Mouse (Mus musculus): ENCODE data around the gene Dpf2. TPM values are rescaled to one million over a fixed set of nuclear protein-coding genes. Genes with fewer than 3 reads are reported as not detected.

Gene Dpf2
- total and polyA plus RNA-seq, 3 experiments, result 25.0 to 115 (median 36.7) TPM

DNA sequence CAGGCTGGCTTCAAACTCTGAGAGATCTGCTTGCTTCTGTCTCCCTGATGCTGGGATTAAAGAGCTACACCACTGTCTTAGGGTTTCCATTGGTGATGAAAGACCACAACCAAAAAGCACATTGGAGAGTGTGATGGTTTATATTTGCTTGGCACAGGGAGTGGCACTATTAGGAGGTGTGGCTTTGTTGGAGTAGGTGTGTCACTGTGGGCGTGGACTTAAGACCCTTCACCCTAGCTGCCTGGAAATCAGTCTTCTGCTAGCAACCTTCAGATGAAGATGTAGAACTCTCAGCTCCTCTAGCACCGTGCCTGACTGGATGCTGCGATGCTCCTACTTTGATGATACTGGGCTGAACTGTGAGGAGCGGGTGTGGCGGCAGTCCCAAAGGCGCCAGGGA, 25.7 kb upstream of the Dpf2 start:
- Histone ChIP-seq H3K79me2 (replicated peaks; ENCODE audit: control insufficient read depth, extremely low read depth, insufficient read depth, poor library complexity, severe bottlenecking) (no peaks in the 10 kb centered on the region), H3K4me3 (replicated peaks in 1 of 3; ENCODE audit: low read depth in 2 of 3, low read length in 2 of 3, poor library complexity in 1 of 3) (no peak overlapping the region), H3K36me3 (replicated peaks in 1 of 2; ENCODE audit: control insufficient read depth in 1 of 2, insufficient read depth in 1 of 2, low read length in 1 of 2) (peaks cover 43 to 62% of the 10 kb centered on the region in 2 experiments), H3K27ac (ENCODE audit: insufficient read depth, low read depth) (no peak overlapping the region), H3K4me2 (ENCODE audit: insufficient read depth, low read depth, poor library complexity, severe bottlenecking) (no peak overlapping the region), H3K27me3 (replicated peaks) (no peaks in the 10 kb centered on the region), H3K9me3 (replicated peaks; ENCODE audit: low read length) (no peaks in the 10 kb centered on the region), H3K4me1 (ENCODE audit: control insufficient read depth in 1 of 2, insufficient read depth in 2 of 2) (no peaks in the 10 kb centered on the region), H3K9ac (ENCODE audit: insufficient read depth, low read depth) (no peak overlapping the region)
- in situ Hi-C loops (cut with MboI; ENCODE audit: low pct_ligation_motif_present, low pct_unique_long_range_greater_than_20kb, low sequenced_read_pairs), result no loop called here
- no peak for DNase-seq (ENCODE audit: extremely low read depth)
- TF ChIP-seq POLR2A (IDR thresholded peaks at IDR 0.05; ENCODE audit: low read depth, low read length), result no peak
- TF ChIP-seq IRF4 (IDR thresholded peaks at IDR 0.05; ENCODE audit: low read depth, low read length), result no peak
- TF ChIP-seq UBTF (IDR thresholded peaks at IDR 0.05; ENCODE audit: low read depth, low read length), result no peak
- no peak for TF ChIP-seq MAZ (IDR thresholded peaks at IDR 0.05; ENCODE audit: low read depth, low read length)
- TF ChIP-seq JUND (conservative IDR thresholded peaks at IDR 0.05; ENCODE audit: low read depth, low read length), result no peak
- TF ChIP-seq JUN (IDR thresholded peaks at IDR 0.05; ENCODE audit: insufficient read depth, low read depth, low read length), result no peak
- TF ChIP-seq TBP (conservative IDR thresholded peaks at IDR 0.05; ENCODE audit: low read depth, low read length), result no peak
- TF ChIP-seq NRF1 (IDR thresholded peaks at IDR 0.05; ENCODE audit: low read depth, low read length), result no peak
- no peak for TF ChIP-seq RCOR1 (conservative IDR thresholded peaks at IDR 0.05; ENCODE audit: low read depth, low read length)
- dilution Hi-C loops (cut with MboI; ENCODE audit: extremely low pct_ligation_motif_present, extremely low pct_unique_long_range_greater_than_20kb, low sequenced_read_pairs), result no loop called here

DNA sequence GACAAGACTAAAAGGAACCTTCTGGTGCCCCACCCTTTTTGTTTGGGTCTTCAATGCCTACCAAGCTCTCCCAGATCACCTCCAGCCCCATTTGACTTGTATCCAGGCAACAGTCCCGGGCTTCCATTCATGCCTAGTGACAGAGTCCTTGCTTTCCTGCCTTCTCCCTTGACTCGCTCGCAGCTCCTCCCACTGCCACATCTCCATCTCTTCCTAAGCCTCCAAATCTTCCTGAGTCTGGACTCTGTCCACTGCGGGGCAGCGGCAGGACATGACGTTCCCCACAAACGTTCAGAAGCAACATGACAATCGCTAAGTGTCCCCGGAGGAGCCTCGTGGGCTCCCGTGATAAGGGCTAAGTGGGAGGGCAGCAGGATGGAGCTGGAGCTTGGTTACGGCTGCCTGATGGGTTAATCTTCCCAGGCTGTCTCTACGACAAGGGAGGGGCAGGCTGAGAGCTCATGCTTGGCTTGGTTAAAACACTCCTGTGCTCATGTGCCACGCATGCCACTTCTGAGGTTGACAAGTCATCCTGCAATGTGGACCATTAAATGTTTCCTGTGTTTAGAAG, 25.1 kb upstream of the Dpf2 start:
- no peak overlapping the region for H3K9ac ChIP-seq (ENCODE audit: insufficient read depth, low read depth)
- H3K36me3 ChIP-seq (replicated peaks in 1 of 2; ENCODE audit: control insufficient read depth in 1 of 2, insufficient read depth in 1 of 2, low read length in 1 of 2), result peaks cover 37 to 56% of the 10 kb centered on the region in 2 experiments
- dilution Hi-C loops (cut with MboI; ENCODE audit: extremely low pct_ligation_motif_present, extremely low pct_unique_long_range_greater_than_20kb, low sequenced_read_pairs), result no loop called here
- DNase-seq (ENCODE audit: extremely low read depth), result no peak
- no peaks in the 10 kb centered on the region for H3K9me3 ChIP-seq (replicated peaks; ENCODE audit: low read length)
- no peaks in the 10 kb centered on the region for H3K4me1 ChIP-seq (ENCODE audit: control insufficient read depth in 1 of 2, insufficient read depth in 2 of 2)
- H3K79me2 ChIP-seq (replicated peaks; ENCODE audit: control insufficient read depth, extremely low read depth, insufficient read depth, poor library complexity, severe bottlenecking), result no peaks in the 10 kb centered on the region
- H3K4me3 ChIP-seq (replicated peaks in 1 of 3; ENCODE audit: low read depth in 2 of 3, low read length in 2 of 3, poor library complexity in 1 of 3), result no peak overlapping the region
- H3K27ac ChIP-seq (ENCODE audit: insufficient read depth, low read depth), result no peak overlapping the region
- TF ChIP-seq NRF1 (IDR thresholded peaks at IDR 0.05; ENCODE audit: low read depth, low read length), result no peak
- TF ChIP-seq TCF12 (IDR thresholded peaks at IDR 0.05; ENCODE audit: low read depth, low read length), result no peak
- TF ChIP-seq USF2 (conservative IDR thresholded peaks at IDR 0.05; ENCODE audit: low read depth, low read length), result no peak
- TF ChIP-seq TBP (conservative IDR thresholded peaks at IDR 0.05; ENCODE audit: low read depth, low read length), result no peak
- no peak for TF ChIP-seq JUND (conservative IDR thresholded peaks at IDR 0.05; ENCODE audit: low read depth, low read length)
- no peak for TF ChIP-seq NELFE (IDR thresholded peaks at IDR 0.05; ENCODE audit: low read depth, low read length)
- TF ChIP-seq CTCF (conservative IDR thresholded peaks at IDR 0.05 in 1 of 2, IDR thresholded peaks at IDR 0.05 in 1 of 2; ENCODE audit: low read depth in 2 of 2, low read length in 2 of 2), result no peak
- no peak for TF ChIP-seq BHLHE40 (IDR thresholded peaks at IDR 0.05; ENCODE audit: low read depth, low read length)
- TF ChIP-seq USF1 (IDR thresholded peaks at IDR 0.05; ENCODE audit: low read depth, low read length), result no peak
- no peak for TF ChIP-seq POLR2A (IDR thresholded peaks at IDR 0.05; ENCODE audit: low read depth, low read length)
- TF ChIP-seq SMC3 (IDR thresholded peaks at IDR 0.05; ENCODE audit: low read depth, low read length), result no peak
- TF ChIP-seq ELF1 (IDR thresholded peaks at IDR 0.05; ENCODE audit: low read depth, low read length), result no peak
- TF ChIP-seq ZMIZ1 (IDR thresholded peaks at IDR 0.05; ENCODE audit: low read depth, low read length), result no peak
- TF ChIP-seq ZNF384 (IDR thresholded peaks at IDR 0.05; ENCODE audit: low read depth, low read length), result no peak
- no peak for TF ChIP-seq KAT2A (IDR thresholded peaks at IDR 0.05; ENCODE audit: insufficient replicate concordance, low read length)
- no peak overlapping the region for H3K4me2 ChIP-seq (ENCODE audit: insufficient read depth, low read depth, poor library complexity, severe bottlenecking)
- in situ Hi-C loops (cut with MboI; ENCODE audit: low pct_ligation_motif_present, low pct_unique_long_range_greater_than_20kb, low sequenced_read_pairs), result no loop called here
- H3K27me3 ChIP-seq (replicated peaks), result no peaks in the 10 kb centered on the region

Data from CH12.LX (cell line).